Mouse (Mus musculus) ES-Bruce4 (cell line): ENCODE measurements around the gene Vegfc. TPM values are rescaled to one million over a fixed set of nuclear protein-coding genes. Genes with fewer than 3 reads are reported as not detected.

Experiments used
- H3K27ac ChIP-seq: 2 replicates; pipeline ENCODE4 v1.5.1; 2012; ENCODE audit warnings: low read length, inconsistent platforms; ENCODE audit not compliant: insufficient read depth
- H3K27me3 ChIP-seq: 2 replicates; pipeline ENCODE4 v1.6.1; 2012; ENCODE audit warnings: mild to moderate bottlenecking, low read length, inconsistent platforms; ENCODE audit not compliant: control insufficient read depth, poor library complexity, insufficient read depth, severe bottlenecking
- H3K36me3 ChIP-seq: 2 replicates; pipeline ENCODE4 v1.6.1; 2012; ENCODE audit warnings: inconsistent platforms, mild to moderate bottlenecking, low read length, moderate library complexity; ENCODE audit not compliant: control insufficient read depth, poor library complexity, insufficient read depth, severe bottlenecking
- H3K4me1 ChIP-seq: one replicate; pipeline ENCODE4 v1.8.1; 2011; ENCODE audit warnings: low read length; ENCODE audit not compliant: control insufficient read depth, insufficient read depth
- H3K4me3 ChIP-seq: 2 replicates; pipeline ENCODE4 v1.5.1; 2011; ENCODE audit warnings: low read depth, mild to moderate bottlenecking, low read length
- H3K9ac ChIP-seq: 2 replicates; pipeline ENCODE4 v1.6.1; 2012; ENCODE audit warnings: low read depth, mild to moderate bottlenecking, inconsistent platforms; ENCODE audit not compliant: poor library complexity, severe bottlenecking
- H3K9me3 ChIP-seq: replicated peaks from 2 replicates; pipeline ENCODE4 v1.6.1; 2012; ENCODE audit warnings: mild to moderate bottlenecking, low read length, inconsistent platforms; ENCODE audit not compliant: control insufficient read depth, poor library complexity, insufficient read depth, severe bottlenecking
- CTCF ChIP-seq: IDR thresholded peaks from one replicate; pipeline ENCODE4 v1.8.1; 2011; ENCODE audit warnings: low read depth, low read length
- EP300 ChIP-seq: IDR thresholded peaks from 2 replicates; pipeline ENCODE4 v1.6.1; 2011; ENCODE audit warnings: low read depth, low read length; ENCODE audit not compliant: insufficient read depth
- POLR2A ChIP-seq: IDR thresholded peaks from one replicate; pipeline ENCODE4 v1.8.1; 2011; ENCODE audit warnings: low read length; ENCODE audit not compliant: insufficient read depth
- polyA plus RNA-seq: library from polyadenylated mRNA; stranded (reverse); fragments of >200 nt; gene quantifications from 2 replicates; pipeline ENCODE4 v1.2.4, GENCODE M21; 2011; ENCODE audit warnings: low read depth; ENCODE audit not compliant: missing spikeins, insufficient read depth, insufficient read length

The Vegfc gene
- 0.46 and 0.73 TPM in 2 replicates for polyA plus RNA-seq

DNA sequence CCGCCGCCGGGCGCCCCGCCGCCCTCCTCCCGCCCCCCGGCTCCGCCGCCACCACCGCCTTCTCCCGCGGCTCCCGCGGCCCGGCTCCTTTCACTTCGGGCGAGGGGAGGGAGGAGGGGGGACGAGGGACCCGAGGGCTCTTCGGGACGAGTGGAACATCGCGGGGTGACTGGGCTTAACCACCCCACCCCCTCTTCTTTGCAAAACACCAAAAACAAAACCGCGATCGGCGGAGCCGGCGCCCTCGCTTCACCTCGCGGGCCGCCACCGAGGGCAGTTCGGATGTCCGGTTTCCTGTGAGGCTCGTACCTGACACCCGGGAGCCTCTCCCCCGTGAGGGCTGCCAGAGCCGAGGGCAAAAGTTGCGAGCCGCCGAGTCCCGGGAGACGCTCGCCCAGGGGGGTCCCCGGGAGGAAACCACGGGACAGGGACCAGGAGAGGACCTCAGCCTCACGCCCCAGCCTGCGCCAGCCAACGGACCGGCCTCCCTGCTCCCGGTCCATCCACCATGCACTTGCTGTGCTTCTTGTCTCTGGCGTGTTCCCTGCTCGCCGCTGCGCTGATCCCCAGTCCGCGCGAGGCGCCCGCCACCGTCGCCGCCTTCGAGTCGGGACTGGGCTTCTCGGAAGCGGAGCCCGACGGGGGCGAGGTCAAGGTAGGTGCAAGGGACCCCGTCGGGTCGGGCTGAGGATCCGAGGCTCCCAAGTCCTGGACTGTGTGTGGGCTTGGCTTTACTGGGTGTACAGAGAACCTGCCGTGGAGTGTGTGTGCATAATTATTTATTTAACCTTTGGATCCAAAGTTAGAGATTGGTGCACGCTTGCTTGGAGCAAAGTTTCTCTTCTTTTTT lies at the start of gene Vegfc:
TSS of gene Vegfc (plus strand) at position 336 of the 850 bp plus-strand sequence.
- no peak for TF ChIP-seq CTCF
- no peak for TF ChIP-seq EP300
- no peak for TF ChIP-seq POLR2A
- H3K4me1 ChIP-seq, result peaks cover 4% of the 10 kb centered on the region

GRCm38 (mm10) chr8:54034584-54034983 lies 42.8 kb upstream of the Vegfc start:
- TF ChIP-seq POLR2A, result no peak
- Histone ChIP-seq H3K4me3 (no peak overlapping the region), H3K9me3 (no peaks in the 10 kb centered on the region), H3K27ac (no peak overlapping the region), H3K27me3 (no peaks in the 10 kb centered on the region; the same call in 1 of the 2 replicates), H3K36me3 (no peaks in the 10 kb centered on the region), H3K9ac (no peak overlapping the region), H3K4me1 (no peaks in the 10 kb centered on the region)

More for the DNA sequence above, at the start of gene Vegfc:
- Histone ChIP-seq H3K27me3 (no peaks in the 10 kb centered on the region; the same call in 1 of the 2 replicates), H3K9me3 (no peaks in the 10 kb centered on the region), H3K36me3 (no peaks in the 10 kb centered on the region), H3K9ac (peak within 1 kb of the TSS; percentile 97), H3K4me3 (peak within 1 kb of the TSS; percentile 80), H3K27ac (peak within 1 kb of the TSS; percentile 53)

GRCm38 (mm10) chr8:54042601-54043000 lies 34.8 kb upstream of the Vegfc start:
- Histone ChIP-seq H3K9ac (no peak overlapping the region), H3K4me1 (no peaks in the 10 kb centered on the region), H3K4me3 (no peak overlapping the region), H3K27ac (no peak overlapping the region), H3K27me3 (peaks cover 1% of the 10 kb centered on the region; the same call in 1 of the 2 replicates), H3K9me3 (no peaks in the 10 kb centered on the region), H3K36me3 (no peaks in the 10 kb centered on the region)
- TF ChIP-seq POLR2A (no peak), EP300 (no peak), CTCF (no peak)

DNA sequence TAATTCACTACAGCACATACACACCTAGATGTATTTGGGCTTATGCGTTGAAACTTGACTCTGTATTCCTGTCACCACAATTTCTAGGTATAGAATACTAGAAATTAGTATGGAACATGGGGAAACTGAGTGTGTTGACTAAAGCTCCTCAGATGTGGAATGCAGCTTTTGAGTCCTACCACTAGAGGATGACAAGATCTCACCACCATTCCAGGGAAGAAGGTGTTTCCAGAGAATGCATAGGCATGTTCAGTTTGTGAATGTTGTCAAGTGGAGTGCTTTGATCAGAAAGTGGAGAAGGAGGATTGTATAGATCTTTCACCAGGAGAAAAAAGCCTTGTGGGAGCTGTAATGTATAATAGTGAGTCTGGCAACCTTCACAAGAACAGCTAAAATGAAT lies 33.9 kb upstream of the Vegfc start:
- H3K9ac ChIP-seq, result no peak overlapping the region
- TF ChIP-seq EP300 (no peak), CTCF (no peak), POLR2A (no peak)

DNA sequence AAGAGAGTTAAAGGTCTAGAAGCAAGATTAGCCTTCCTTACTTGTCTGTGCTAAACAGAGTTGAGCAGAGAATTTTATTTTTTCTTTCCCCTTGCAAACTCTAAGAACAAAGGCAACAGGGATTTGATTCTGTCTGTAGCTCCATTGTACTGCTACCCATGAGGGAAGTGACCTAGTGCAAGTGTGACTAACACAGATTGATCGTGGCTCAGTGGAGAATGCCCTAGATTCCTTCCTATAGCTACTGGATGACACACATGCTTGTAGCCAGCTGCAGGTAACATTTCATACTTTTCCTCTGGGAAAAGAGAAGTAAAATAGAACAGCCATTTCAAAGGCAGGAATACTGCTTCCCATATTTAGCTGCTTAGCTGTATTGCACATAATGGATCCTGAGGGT lies 24.2 kb upstream of the Vegfc start:
- Histone ChIP-seq H3K4me3 (no peak overlapping the region), H3K4me1 (no peaks in the 10 kb centered on the region), H3K9me3 (no peaks in the 10 kb centered on the region), H3K27me3 (no peaks in the 10 kb centered on the region; the same call in 1 of the 2 replicates), H3K9ac (no peak overlapping the region), H3K27ac (no peak overlapping the region), H3K36me3 (no peaks in the 10 kb centered on the region)
- no peak for TF ChIP-seq CTCF
- no peak for TF ChIP-seq POLR2A
- no peak for TF ChIP-seq EP300

More for the DNA sequence above, 33.9 kb upstream of the Vegfc start:
- Histone ChIP-seq H3K9me3 (no peaks in the 10 kb centered on the region), H3K4me3 (no peak overlapping the region), H3K27me3 (peaks cover 1% of the 10 kb centered on the region; the same call in 1 of the 2 replicates), H3K27ac (no peak overlapping the region), H3K36me3 (no peaks in the 10 kb centered on the region), H3K4me1 (no peaks in the 10 kb centered on the region)

DNA sequence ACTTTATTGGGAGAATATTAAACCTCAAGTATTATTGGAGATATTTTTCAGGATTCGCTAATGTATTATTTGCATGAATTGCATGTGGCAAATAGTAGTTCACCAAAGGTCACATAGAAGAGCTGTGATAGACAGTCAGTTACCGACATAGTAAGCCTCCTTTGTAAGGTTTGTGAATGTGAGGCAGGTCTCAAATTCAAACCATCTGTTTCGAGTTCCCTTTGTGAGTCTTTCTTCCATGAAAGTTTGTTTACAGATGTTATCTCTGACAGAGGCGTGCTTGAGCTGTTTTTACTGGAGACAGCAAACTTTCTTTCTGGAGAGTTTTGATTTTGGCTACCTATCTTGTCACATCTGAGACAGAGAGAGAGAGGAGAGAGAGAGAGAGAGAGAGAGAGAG lies 11.9 kb upstream of the Vegfc start:
- TF ChIP-seq CTCF (no peak), POLR2A (no peak), EP300 (no peak)
- no peaks in the 10 kb centered on the region for H3K36me3 ChIP-seq
- no peak overlapping the region for H3K9ac ChIP-seq
- no peaks in the 10 kb centered on the region for H3K4me1 ChIP-seq
- no peaks in the 10 kb centered on the region for H3K9me3 ChIP-seq
- no peak overlapping the region for H3K27ac ChIP-seq
- H3K27me3 ChIP-seq, result no peaks in the 10 kb centered on the region; the same call in 1 of the 2 replicates
- no peak overlapping the region for H3K4me3 ChIP-seq
